Mouse (Mus musculus) mesoderm, embryonic 11.5 days (tissue): Measurements from ENCODE around the gene Fhit.
"Not testable (repeated sequence)": the region's sequence is repeated elsewhere in the genome, so short reads cannot be mapped to it uniquely, and the experiment has no call there.

Experiments used
- DNase-seq: peaks from one replicate; pipeline ENCODE4 v3.0.0-alpha.2; 2012; ENCODE audit warnings: low read depth, low spot score

Gene Fhit

DNA sequence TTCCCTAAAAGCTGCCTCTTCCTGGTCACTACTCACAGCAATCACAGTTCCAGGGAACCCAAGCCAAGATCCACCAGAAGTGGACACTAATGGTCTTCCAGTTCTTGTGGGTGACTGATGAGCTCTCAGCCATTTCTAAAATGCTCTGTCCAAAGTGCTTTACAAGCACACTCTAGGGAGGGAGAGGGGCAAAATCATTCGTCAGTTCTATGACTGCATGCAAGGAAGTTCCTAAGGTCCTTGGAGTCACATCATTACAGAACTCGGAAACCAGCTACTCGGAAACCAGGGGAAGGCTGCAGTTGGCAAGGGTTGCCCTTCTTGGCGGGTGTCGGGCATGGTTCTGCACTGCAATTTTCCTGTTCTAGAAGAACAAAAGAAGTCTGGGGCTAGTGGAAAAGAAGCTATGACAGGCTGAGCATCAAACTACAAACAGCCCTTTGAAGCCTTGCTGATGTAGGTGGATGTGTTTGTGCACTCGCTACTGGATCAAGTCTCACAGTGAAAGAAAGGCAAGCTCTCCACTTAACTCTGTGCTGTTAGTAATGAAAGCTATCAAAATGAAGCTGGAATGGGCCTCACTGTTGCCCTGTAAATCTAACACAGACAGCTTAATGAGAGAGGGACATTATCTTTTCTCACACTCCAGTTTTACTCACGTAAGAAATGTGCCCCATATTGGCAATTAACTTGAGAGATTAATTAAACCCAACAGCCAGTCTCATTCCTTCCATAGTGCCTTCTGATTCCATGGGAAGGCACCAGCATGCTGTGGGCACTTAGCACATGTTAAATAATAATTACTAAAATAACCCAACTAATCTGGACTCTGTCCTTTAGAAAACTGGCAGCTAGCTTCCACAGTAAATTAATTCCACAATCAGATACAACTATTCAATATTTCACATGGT lies 243.7 kb downstream of the Fhit start:
- DNase-seq: no peak

DNA sequence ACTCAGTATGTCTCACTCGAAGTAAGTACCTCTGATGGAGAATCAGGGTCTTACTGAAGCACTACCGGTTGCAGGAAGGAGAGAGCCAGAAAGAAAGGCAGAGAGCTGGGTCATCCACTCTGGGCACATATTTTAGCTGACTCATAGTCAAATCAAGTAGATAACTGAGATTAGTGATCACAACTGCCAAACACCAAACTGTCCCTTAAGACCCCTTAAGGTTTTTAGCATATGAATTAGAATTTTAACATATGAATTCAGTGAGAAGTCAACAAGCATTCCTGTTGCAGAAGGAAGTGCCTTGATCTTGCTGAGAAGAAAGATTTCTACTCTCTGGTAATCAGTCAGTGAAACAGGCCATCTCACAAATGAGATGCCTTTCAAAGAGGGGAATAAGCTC lies 253.8 kb downstream of the Fhit start:
- no peak for DNase-seq

DNA sequence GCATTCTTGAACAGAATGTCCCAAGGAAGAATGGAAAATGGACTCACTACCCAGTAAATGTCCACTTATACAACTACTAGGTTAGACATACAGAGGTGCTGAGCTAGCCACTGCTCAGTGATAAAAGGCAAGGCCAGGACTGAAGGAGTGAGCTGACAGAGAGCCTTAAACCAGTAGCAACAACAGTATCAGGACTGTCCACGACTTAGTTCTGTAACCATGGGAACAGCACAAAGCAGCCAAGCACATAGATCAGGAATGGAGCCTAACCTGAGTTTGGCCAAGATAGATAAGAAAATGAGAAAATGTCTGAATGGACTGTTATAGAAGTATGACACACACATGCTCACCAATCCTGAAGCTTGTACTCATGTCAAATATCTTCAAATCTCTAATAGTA lies 279.1 kb downstream of the Fhit start:
- DNase-seq: no peak

DNA sequence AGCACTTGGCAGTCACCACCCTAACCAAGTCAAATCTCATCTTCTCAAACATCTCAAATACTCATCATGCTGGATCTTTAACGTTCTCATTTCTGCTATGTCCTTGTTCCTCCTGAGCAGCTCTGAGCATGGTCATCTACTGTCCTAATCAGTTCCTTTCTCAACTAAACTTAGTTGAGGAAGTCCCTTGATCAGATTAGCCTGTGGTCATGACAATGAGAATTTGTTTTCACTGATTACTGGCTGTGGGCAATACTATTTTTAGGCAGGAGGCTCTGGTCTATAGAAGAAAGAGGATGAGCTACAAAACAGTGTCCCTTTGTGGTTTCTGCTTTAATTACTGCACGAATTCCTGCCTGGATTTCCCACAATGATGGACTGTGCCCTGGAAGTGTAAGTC lies 281.1 kb downstream of the Fhit start:
- DNase-seq: no peak

DNA sequence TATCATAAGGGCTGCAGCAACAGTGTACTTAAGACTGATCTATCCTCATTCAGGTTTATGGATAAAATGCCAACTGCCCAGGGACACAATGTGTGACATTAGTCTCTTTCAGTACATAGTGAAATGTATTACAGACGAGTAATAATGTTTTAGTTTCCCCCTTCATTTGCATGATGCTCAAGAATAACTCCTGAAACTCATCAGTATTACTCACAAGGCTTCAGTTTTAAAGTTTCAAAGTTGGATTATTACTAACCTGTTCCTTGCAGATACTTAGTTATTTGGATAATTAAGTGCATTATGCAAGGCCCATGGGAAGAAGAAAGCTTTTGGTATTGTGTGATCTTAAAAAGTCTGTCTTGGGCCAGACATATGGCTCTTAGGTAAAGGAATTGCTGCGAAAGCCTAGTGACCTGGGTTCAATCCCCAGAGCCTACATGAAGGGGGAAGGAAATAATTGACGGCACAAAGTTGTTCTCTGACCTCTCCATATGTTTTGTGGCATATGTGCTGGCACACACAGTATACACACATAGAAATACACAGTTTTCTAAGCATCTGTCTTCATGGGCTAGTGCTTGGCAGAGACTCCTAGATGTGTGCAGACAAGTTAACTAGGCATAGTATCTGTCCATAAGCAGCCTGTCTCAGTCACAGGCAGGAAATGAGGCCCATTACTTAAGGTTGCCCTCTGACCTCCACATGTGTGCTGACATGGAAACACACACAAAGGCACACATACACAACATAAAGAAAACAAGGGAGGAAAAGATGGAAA lies 287.1 kb downstream of the Fhit start:
- peak; percentile 12 for DNase-seq

DNA sequence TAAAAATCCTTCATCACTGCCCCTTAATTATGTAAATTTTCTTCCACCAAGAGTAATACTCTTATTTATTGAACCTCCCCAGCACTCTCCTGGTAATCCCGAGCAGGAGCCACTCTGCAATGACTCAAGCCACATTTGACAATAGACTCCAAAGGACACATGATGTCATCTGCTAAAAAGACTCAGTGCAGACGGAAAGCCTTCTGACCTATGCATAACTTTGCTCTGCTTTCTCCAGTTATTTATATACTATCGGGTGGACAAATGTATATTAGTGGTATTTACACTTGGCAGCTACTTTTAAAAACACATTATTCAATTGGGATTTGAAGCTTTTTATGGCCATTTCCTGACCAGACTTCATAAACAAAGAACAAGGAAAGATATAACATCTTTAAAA lies 304.2 kb downstream of the Fhit start:
- no peak for DNase-seq

GRCm38 (mm10) chr14:10851936-10852335 lies 309.9 kb downstream of the Fhit start:
- DNase-seq: no peak

- no peak for DNase-seq
Observed at GRCm38 (mm10) chr14:10836001-10836400, 325.8 kb downstream of the Fhit start.

DNA sequence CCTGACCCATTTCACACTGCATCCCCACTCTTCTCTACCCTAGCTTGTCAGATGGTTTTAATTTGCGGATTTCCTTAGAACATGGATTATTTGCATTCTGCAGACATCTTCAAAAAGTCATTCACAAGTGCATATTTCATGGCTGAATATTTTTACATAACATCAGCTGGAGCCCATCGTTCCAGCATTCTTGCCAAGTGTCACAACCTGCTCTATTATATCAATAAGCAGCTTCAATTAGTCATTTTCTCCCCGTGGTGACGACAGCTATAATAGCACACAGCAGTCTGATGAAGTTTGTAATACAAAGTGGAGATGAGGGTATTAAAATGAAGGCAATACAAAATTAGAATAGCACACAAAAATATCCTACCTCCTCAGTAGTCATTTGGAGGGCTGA lies 337.0 kb downstream of the Fhit start:
- no peak for DNase-seq

DNA sequence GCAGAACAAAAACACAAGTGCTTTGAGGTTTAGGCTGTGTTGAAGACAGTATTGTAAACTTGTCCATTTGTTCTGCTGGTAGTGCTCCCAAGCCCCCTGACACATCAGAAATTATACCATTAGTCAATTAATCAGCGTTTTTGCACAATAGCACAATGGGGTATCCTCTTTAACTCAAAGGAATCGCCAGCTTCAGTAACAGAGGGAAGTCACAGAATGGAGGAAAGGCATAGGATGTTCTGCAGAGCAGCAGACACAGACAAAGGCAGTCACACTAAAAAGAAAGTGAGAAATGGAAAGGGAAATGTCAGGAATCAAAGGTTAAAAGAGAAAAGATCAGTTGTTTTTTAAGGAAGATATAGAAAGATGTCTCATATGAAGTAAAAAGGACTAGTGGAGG lies 348.3 kb downstream of the Fhit start:
- peak; percentile 27 for DNase-seq

DNA sequence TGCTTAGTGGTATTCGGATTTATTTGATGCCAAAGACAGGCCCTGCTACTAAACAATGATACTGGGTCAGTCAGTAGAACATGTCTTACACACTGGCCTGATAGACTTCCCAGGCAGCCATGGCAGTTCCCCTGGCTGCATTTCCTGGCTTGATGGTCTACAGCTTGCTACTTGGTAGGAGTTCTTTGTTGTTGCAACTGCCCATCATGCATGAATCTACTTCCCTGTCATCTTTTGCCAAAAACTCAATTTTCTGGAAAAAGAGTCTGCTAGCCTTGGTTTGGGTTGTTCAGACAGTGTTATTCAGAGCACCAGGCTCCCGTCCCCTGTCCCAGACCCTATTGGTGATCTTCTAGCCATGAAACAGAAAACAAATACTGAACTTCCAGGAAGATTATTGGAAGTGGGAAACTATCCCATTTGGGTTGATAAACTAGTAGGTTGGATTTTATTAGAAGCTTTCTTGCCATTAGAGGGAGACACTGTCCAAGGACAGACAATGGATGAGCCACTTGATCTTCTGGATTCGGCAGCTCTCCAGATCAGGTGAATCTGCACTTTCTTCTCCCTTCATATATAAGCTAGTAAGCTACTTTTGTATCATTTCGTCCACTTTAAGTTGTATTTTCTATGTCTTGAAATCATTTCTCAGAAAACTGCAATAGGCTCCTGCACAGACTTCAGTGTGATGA lies 363.2 kb downstream of the Fhit start:
- DNase-seq: no peak

- no peak for DNase-seq
Observed at GRCm38 (mm10) chr14:10797595-10797994, 364.2 kb downstream of the Fhit start.

GRCm38 (mm10) chr14:10795498-10796075 lies 366.2 kb downstream of the Fhit start:
- DNase-seq: no peak

GRCm38 (mm10) chr14:10783929-10784328 lies 377.9 kb downstream of the Fhit start:
- DNase-seq: no peak

DNA sequence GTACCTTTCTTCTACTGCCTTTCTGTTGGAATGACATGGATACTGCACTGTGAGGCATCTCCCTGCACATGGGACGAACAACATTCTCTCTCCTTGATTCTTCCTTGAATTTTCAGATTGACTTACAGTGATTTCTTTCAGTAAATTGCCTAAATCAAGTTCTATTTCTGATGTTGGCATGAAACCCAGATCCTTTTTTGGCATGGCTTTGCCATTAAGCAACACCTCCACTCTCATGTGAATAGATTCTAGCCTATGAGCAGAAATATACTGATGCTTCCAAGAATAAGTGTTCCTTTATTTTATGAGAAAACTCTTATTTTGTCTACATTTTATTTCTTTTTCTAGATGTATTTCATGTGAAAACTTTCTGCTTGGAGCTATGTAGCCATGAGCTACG lies 383.1 kb downstream of the Fhit start:
- no peak for DNase-seq

DNA sequence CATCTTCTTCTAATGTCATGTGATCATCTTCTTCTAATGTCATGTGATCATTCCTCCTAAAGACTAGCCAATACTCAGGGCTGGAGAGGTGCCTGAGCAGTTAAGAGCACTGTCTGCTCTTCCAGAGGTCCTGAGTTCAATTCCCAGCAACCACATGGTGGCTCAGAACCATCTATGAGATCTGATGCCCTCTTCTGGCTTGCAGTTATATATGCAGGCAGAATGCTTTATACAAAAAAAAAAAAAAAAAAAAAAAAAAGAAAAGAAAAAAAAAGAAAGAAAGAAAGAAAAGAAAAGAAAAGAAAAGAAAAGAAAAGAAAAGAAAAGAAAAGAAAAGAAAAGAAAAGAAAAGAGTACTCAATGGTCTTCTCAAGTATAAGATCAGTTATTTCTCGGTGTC lies 407.0 kb downstream of the Fhit start:
- DNase-seq: not testable (repeated sequence)

- no peak for DNase-seq
Observed at GRCm38 (mm10) chr14:10738076-10738475, 423.8 kb downstream of the Fhit start.

DNA sequence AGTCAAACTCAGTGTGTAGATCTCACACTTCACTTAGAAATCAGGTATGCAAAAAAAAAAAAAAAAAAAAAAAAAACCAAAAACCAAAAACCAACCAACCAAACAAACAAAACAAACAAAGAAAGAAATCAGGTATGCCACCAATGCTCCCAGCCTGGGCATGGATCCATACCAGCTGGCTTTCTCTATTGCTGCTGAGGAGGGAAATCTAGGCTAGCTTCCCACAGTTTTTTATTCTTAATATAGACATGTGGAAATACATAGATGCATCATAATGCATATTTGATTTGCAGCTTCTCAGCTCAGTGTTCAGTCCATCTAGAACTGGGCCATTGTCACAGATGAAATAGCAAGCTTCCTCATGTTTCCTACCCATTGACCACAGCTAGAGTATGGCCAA lies 439.3 kb downstream of the Fhit start:
- no peak for DNase-seq

GRCm38 (mm10) chr14:10712916-10713315 lies 448.9 kb downstream of the Fhit start:
- no peak for DNase-seq

DNA sequence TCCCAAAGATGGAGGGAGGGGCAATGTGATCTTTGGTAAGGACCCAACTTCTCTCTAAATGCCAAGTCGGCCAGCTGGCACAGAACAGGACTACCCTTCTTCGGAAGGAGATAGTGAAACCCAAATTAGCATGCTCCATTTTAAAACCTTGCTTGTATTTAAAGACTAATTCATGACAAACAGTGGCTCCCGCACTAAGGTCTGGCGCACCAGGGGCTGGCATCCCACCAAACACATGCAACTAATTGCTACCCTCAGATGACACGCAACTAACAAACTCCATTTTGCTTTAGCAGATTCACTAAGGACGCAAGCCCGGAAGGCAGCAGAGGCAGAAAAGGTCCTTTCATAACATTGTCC lies 449.3 kb downstream of the Fhit start:
- no peak for DNase-seq

GRCm38 (mm10) chr14:10711841-10712521 lies 449.9 kb downstream of the Fhit start:
- DNase-seq: no peak
